Mouse (Mus musculus) CH12F3 (cell line): ENCODE results near the gene AI837181.

Experiments used
- in situ Hi-C: fragments of 300-500 bp; cut with MboI; formaldehyde crosslinking; loops from 2 replicates; pipeline ENCODE4 v1.14.3; 2020; ENCODE audit warnings: low sequenced_read_pairs

AI837181 gene

GRCm38 (mm10) chr19:5466916-5467500 is 42.1 kb downstream of the AI837181 start:
- in situ Hi-C loops = no loop called here

DNA sequence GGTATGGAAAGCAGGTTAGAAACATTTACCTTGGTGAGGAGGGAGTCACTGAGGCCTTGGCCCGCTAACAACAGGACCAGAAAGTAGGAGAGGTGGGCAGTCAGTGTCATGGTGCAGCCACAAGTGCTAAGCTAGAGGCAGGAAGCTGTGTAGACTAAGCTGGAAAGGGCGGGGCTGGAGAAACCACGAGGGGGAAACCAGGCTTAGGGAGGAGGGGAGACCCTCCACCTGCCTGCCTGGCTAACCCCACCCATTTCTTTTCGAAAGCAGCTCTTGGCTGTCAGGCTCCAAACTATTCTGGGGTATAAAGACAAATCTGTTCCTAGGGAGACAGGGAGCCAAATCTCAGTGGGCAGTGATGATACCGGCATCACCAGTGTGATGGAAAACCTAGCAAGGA is 43.4 kb downstream of the AI837181 start, which contains the start of gene Ctsw:
Ctsw (minus strand) TSS at position 134 of the 400 bp plus-strand sequence.
- in situ Hi-C loops = no loop called here

- in situ Hi-C loops = no loop called here
Observed at GRCm38 (mm10) chr19:5471846-5472245, 46.9 kb downstream of the AI837181 start.

- in situ Hi-C loops = no loop called here
Observed at GRCm38 (mm10) chr19:5472857-5473256, 47.9 kb downstream of the AI837181 start.

DNA sequence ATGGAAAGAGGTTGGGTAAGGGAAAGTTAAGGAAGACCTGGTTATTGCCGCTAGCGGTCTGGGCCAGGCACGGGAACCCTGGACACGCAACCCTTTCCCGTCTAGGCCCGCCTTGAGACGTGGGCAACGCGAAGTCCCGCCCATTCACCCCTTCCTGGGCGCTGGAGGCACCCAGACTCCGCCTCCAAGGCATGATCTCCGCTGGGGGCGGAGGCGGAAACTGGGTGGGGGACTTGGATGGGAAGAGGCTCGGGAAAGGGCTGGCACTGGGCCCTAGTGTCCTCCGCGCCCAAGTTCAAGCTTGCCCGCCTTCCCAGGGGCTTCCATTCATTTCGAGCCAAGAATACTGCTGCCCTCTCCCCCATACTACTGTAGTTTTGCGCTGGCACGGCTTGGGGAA is 48.8 kb downstream of the AI837181 start, which contains the start of gene Efemp2:
Efemp2 (plus strand) TSS at position 235 of the 400 bp plus-strand sequence.
- in situ Hi-C loops = no loop called here

- in situ Hi-C loops = no loop called here
Observed at GRCm38 (mm10) chr19:5474281-5475068, 49.5 kb downstream of the AI837181 start.

- in situ Hi-C loops = no loop called here
Observed at GRCm38 (mm10) chr19:5475069-5475714, 50.2 kb downstream of the AI837181 start.
